Mouse (Mus musculus) CH12F3 (cell line): ENCODE measurements around the gene Golga3.

ENCODE experiments used
- in situ Hi-C: fragments of 300-500 bp; cut with MboI; formaldehyde crosslinking; loops from 2 replicates; pipeline ENCODE4 v1.14.3; 2020; ENCODE audit warnings: low sequenced_read_pairs

Golga3 gene

DNA sequence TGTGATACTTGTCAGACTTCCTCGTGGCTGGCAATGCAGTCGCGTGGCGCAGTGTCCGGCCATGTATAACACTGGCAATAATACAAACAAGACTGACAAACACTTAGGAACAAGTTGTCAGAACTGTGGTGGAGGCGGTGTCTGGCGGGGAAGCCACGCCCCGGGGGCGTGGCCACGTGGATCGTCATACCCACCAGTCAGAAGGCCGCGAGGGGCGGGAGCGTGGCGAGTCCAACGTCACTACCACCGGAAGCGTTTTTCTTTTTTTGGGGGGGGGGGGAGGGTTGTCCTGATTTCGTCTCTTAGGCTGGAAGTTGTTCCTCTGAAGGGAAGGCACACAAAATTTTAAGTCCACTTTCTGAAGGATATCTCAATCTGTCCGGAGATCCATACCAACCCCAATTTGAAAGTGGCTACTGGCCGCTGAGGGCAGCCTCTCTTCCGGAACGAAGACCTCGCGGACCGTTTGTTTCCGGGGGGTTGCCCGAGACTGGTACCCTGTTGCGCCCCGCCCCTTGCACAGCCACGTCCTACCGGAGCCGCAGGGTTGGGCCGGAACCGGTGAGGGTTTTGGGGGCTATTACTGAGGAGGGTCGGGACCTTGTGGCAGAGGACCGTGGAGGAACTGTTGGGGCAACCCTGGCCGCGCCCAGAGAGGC lies at the start of gene Golga3:
TSS of gene Golga3 (plus strand) at position 340 of the 659 bp plus-strand sequence.
- in situ Hi-C loops = no loop called here

DNA sequence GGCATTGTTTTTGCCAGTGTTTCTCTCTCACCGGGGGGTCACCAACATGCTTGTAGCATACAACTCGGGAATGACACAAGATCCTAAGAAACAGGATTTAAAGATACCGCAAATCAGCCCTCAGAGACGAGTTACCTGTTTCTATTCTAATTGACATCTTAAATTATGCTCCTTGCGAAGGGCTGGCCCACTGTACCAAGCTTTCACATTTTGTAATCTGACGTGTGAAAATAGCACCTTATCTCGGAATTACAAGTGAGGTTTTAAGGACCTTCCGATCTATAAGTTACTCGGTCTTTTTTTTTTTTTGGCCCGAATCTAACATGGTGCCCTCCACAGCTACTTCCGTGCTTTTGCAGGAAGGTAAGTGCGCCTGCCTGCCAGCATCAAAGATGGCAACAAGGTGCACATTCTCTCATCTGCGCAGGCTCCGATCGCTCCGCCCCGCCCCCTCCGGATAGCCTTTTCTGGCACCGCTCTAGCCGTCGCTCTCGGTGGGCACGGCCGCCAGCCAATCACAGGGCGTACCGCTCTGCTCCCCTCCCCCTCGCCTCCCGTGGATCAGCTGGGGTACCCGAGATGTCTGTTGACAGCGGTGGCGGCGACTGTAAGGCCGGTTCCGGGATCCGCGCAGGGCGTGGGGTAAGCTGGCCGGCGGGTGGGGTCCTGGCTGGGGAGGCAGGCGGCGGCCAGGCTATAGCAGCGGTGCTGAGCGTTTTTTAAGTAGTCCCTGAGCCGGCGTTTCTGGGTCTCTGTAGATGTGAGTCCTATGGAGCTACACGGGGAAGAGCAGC lies 41.0 kb upstream of the Golga3 start, which contains the start of gene Chfr:
TSS of gene Chfr (plus strand) at position 550 of the 794 bp plus-strand sequence.
- in situ Hi-C loops = no loop called here

DNA sequence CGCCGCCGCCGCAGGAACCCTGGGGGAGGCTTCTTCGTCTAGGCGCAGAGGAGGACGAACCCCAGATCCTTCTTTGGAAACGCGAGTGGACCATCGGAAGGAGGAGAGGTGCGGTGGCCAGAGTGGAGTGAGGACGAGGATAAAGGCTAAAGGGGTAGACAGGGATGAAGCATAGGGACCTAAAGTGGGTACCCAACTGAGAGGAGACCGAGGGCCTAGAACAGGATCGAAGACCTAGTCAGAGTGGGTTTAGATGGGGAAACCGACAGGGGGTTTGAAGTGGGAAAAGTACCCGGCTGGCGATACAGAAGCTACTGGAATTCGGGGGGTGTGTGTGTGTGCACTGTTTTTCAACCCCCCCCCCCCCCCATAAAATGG lies 40.4 kb upstream of the Golga3 start:
- in situ Hi-C loops = no loop called here

DNA sequence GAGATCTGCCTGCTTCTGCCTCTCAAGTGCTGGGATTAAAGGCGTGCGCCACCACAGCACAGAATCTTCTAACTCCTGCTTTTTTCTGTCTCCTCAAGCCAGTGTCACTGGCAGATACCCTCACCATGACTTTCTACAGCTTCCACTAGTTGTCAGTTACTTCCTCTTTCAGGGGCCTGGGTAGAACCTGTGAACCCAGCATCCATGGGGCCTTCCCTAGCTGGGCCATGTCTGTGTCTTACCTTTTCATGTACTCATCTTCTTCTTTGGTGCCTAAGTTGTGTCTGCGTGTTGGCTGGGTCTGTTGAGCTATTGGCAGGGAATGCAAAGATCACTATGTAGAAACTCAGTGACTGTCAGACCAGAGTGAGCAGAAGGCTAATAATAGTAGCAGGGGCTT lies 38.7 kb upstream of the Golga3 start:
- in situ Hi-C loops = no loop called here

DNA sequence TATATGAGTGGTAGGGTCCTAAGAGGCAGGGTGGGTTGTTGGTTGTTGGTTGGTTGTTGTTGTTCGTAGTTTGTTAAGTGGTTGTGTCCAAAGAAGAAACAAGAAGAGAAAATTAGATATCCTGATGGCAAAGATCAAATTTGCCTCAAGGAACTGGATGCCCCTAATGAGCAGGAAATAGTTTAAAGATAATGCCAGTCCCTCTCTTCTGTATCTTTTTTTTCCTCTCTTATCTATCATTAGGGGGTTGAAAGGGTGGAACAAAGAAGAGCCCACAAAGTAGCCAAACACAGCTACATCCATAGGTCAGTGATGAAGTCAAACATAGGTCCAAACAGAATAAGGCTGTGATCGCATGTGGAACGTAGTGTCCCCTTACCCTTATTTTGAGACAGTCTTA lies 37.2 kb upstream of the Golga3 start:
- in situ Hi-C loops = no loop called here

DNA sequence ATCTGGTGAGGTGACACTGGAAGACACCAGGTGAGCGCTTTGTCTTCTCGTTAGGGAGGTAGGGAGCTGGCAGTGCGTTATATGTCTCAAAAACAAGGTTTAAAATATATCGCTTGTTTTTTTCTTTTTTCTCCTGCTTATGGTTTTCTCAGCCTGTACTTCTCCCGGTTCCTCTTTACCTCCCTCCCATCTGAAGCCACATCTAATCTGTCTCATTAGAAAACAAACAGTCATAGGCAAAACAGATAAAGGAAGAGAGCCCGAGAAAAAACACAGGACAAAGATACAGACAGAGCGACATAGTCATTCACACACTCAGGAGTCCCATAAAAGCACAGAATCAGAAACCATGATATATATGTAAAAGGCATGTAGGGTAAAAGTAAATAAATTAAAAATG lies 36.1 kb upstream of the Golga3 start:
- in situ Hi-C loops = no loop called here

DNA sequence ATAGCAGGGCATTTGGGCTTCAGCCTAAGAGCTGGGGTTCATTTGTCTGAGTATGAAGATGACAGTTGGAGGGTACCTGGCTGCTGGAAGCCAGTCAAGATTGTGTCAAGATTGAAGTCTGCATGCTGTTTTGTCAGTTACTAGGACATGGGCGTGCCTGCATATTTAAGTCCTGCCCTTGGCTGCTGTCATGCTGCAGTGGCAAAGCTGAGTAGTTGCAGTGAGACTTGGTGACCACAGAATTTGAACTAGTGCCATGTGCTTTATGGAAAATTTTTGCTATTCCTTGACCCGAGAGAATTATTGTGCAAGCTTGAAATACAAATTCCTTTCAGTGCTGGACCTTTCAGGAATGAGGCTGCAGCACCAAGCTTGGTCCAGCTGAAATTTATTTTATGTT lies 34.2 kb upstream of the Golga3 start:
- in situ Hi-C loops = no loop called here

DNA sequence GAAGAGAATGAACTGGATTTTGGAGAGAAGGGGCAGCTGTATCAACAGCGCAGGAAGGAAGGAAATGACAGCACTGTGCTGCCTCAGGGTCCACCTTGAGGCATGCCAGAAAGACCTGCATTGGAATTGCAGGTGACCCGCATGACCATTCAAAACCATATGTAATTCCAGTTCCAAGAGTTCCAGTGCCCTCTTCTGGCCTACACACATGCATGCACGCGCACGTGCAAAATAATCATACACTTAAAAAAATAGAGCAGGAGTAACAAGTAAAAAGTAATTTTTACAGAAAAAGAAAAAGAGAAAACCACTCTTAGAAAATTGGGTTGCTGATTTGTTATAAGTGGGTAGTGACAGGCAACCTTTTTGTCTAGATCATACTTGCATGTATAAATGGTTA lies 33.5 kb upstream of the Golga3 start:
- in situ Hi-C loops = no loop called here

DNA sequence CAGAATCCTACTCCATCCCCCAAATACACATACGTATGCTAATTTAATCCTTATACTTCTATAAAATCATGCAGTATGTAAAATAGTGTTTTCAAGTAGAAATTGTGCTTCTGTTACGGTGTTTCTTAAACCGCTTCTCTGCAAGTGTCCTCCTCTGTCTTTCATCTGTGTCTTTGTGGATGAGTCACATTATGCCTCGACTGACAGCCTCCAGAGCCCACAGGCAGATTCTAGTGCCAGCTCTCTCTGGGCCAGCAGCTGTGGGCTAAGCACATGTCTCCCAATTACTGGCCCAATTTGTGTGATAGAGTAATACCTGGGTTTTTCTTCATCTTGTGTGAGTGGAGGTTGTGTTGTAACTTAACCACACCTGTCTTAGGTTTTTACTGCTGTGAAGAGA lies 7.1 kb upstream of the Golga3 start:
- in situ Hi-C loops = no loop called here

DNA sequence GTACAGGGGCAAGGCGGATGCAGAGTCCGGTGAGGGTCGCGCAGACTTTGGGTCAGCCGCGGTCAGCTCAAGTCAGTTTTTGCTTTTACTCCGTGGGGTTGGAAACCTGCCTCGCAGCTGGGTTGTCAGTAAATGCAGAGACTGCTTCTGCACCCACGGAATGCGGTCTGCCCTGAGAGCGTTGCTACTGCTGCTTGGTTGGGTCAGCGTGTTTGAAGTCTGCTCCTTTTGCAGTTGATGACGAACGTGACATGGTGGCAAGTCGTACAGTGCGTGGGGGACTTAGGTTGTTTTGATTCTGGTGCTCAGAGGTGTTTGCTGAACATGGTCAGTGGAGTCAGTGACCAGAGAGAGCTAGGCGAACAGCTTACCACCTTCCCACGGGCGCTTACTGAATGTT lies 520 bp downstream of the Golga3 start:
- in situ Hi-C loops = no loop called here

DNA sequence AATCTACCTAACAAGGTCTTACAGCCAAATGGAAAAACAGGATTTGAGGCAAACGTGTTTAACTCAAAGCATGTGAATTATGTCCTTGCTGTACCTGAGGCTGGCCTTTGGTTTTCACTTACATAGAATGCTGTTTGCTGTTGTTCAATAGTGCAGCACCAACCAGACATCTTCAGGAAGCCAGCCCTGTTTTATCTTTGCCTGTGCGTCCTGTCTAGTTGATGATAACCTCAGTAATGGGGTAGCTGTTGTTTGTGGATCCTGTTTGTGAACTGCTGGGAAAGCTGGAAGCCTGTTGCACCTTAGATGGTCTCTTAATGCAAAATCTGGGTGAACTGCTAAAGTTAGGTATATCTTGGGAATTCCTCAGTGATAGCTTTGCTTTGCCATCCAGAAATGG lies 2.1 kb downstream of the Golga3 start:
- in situ Hi-C loops = no loop called here

DNA sequence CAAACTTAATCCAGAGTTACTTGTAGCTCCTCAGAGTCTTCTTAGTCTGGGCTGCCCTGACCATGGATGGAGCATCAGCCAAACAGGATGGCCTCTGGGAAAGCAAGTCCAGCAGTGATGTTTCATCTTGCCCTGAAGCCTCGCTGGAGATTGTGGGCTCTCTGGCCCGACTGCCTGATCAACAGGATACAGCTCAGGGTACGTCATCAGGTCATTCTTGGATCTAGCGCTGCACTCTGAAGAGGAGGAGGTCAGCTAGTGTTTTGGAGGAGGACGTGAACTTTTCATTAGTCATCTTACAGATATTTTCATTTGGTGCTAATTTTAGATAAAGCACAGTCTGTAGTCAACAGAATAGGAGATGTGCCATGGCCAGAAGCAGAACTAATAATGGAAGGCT lies 5.2 kb downstream of the Golga3 start:
- in situ Hi-C loops = no loop called here

DNA sequence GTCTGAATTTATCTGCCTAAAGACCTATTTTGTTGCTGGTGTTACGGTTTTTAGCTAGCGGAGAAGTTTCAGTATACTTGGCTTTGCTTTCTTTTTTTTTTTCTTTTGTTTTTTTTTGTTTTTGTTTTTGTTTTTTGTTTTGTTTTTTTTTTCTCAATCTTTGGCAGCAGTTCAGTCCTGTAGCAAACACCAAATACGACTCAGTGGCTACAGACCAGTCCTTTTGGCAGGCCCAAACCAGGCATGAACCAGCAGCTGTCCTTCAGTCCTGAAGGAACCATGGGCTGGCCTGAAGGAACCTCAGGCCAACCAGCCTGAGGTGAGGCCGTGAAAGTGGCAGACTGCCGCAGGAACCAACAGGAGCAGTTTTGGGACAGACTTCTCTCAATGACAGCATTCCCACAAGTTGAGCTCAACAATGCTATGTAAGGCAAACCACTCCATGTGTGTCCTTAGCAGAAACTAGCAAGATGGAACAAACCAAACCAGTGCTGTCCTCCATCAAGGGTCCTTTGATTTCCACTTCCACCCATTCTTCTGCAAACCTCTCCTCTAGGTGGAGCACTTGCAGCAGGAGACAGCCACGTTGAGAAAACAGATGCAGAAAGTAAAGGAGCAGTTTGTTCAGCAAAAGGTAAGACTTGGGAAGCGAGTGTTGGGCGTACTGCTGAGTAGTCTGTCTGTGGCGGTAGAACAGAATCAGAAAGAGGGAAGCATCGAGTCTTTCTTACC lies 26.8 kb downstream of the Golga3 start:
- in situ Hi-C loops = no loop called here

DNA sequence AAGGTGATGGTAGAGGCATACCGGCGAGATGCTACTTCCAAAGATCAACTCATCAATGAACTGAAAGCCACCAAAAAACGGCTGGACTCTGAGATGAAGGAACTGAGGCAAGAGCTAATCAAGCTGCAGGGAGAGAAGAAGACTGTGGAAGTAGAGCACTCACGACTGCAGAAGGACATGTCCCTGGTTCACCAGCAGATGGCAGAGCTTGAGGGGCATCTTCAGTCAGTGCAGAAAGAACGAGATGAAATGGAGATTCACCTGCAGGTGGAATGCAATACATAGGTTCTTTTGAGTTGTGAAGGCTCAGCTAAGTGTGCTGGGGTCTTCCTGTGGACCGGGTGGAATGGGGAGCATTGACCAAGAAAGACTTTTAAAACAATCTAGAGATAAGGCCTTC lies 28.3 kb downstream of the Golga3 start:
- in situ Hi-C loops = no loop called here

DNA sequence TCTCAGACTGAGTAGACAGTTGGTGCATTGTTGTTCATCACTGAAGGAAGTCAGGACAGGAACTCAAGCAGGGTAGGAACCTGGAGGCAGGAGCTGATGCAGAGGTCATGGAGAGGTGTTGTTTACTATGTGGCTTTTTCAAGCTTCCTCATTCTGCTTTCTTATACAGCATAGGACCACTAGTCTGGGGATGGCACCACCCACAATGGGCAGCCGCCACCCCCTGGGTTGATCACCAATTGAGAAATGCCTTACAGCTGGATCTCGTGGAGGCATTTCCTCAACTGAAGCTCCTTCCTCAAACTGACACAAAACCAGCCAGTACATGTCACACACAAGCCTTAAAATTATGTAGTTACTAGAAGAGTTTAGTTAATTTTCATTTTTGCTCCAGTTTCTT lies 34.8 kb downstream of the Golga3 start:
- in situ Hi-C loops = no loop called here

DNA sequence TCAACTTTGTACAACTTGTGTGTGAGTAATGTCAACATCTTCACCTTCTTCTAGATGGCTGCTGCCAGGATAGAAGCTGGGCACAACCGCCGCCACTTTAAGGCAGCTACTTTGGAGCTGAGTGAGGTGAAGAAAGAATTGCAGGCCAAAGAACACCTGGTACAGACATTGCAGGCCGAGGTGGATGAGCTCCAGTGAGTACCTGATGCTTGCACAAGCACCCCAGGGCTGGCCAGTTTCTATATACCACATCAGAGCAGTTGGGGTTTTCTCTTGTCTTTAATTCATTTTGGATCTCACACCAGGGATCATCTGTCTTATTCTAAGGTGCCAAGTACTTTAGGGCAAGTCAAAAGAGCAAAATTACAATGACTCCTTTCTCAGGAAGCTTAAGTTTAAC lies 40.3 kb downstream of the Golga3 start:
- in situ Hi-C loops = no loop called here

DNA sequence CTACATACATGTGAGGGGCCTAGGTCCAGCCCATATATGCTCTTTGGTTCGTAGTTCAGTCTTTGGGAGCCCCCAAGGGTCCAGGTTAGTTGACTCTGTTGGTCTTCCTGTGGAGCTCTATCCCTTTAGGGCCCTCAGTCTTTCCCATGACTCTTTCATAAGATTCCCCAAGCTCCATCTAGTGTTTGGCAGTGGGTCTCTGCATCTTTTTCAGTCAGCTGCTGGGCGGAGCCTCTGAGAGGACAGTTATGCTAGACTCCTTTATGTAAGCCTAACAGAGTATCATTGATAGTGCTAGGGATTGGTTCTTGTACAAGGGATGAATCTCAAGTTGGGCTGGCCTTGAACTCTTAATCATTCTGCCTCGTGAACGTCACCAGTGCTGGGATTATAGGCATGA lies 43.8 kb downstream of the Golga3 start:
- in situ Hi-C loops = no loop called here

DNA sequence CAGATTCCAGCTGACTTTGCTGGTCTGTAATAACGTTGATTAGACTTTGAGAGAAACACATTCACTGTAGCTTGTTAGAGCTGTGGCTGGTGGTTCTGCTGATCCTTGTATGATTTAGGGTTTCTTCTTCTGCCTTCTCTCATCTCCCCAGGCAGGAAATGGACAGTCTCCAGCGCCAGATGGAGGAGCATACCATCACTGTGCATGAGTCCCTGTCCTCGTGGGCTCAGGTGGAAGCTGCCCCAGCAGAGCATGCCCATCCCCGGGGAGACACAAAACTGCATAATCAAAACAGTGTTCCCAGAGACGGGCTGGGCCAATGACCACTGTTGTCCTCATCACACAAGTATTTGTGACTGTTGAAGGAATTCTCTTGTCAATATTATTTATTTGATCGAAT lies 46.3 kb downstream of the Golga3 start:
- in situ Hi-C loops = no loop called here

DNA sequence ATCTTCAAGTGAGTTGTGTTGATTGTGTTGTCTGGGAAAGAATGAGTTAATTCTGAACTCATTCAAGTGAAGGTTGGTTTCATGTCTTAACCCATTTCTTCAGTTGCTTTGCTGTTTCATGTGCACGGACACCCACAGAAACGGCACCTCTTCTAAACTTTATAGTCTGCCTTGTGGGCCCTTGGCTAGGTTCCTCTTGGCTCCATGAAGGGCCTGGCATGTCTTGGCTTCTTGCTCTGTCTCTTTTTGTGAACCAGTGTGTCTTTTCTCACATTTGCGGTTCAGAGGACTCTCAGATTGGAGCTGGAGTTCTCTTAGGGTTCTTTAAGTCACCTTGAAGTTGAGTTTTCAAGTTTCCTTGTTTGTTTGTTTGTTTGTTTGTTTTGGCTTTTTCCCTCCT lies 48.6 kb downstream of the Golga3 start:
- in situ Hi-C loops = no loop called here

DNA sequence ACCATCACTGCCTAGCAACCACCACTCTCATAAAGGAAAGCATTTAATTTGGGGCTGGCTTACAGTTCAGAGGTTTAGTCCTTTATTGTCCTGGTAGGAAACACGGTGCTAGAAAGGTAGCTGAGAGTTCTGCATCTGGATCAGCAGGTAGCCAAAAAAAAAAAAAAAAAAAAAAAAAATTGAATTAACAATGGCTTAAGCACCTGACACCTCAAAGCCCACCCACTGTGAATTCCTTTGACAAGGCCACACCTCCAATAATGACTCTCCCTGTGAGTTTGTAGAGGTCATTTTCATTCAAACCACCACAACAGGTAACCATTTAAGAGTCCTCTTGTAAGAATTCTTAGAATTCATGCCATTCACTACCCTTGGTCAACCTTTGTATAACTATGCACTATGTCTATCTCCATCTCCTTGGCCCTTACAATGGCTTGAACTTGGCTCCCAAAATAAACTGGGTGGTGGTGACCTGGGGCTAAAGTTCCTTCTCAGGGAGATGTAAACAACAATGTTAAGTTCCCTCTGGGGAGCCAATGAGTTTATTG lies 50.9 kb downstream of the Golga3 start:
- in situ Hi-C loops = no loop called here

DNA sequence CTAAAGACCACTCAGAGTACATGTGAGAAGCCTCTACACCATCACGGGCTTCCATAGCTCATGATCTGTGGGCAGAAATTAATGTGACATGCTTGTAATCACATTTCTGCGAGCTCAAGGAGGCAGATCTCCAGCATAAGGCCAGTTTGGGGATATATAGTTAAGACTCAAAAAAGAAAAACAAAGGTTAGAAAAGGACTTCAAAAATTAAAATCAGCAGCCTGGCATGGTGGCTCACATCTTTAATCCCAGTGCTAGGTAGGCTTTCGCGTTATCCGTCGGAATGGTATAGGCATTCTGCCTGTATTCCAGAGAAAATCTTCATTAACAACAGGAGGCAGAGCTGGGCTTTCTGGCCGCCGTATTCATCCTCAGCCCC lies 53.9 kb downstream of the Golga3 start:
- in situ Hi-C loops = no loop called here
